Mouse (Mus musculus): ENCODE results near the gene Nrp1.

Nrp1 gene

GRCm38 (mm10) chr8:128371789-128372188, 13.4 kb downstream of the Nrp1 start:
- no peak for DNase-seq

- no peak for DNase-seq
Measured at GRCm38 (mm10) chr8:128372724-128373123, 14.3 kb downstream of the Nrp1 start.

- no peak for DNase-seq
Measured at GRCm38 (mm10) chr8:128373418-128373817, 15.0 kb downstream of the Nrp1 start.

- DNase-seq: no peak
Measured at GRCm38 (mm10) chr8:128375291-128375690, 16.9 kb downstream of the Nrp1 start.

- no peak for DNase-seq
Measured at GRCm38 (mm10) chr8:128383176-128383575, 24.8 kb downstream of the Nrp1 start.

- DNase-seq: no peak
Measured at GRCm38 (mm10) chr8:128384366-128384765, 26.0 kb downstream of the Nrp1 start.

GRCm38 (mm10) chr8:128384921-128385332, 26.5 kb downstream of the Nrp1 start:
- no peak for DNase-seq

- DNase-seq: no peak
Measured at GRCm38 (mm10) chr8:128386963-128387621, 28.7 kb downstream of the Nrp1 start.

- no peak for DNase-seq
Measured at GRCm38 (mm10) chr8:128390759-128391158, 32.4 kb downstream of the Nrp1 start.

GRCm38 (mm10) chr8:128391182-128391760, 32.9 kb downstream of the Nrp1 start:
- no peak for DNase-seq

GRCm38 (mm10) chr8:128394671-128395193, 36.3 kb downstream of the Nrp1 start:
- no peak for DNase-seq

GRCm38 (mm10) chr8:128396968-128397367, 38.6 kb downstream of the Nrp1 start:
- DNase-seq: no peak

GRCm38 (mm10) chr8:128397441-128397840, 39.0 kb downstream of the Nrp1 start:
- no peak for DNase-seq

GRCm38 (mm10) chr8:128398472-128399091, 40.2 kb downstream of the Nrp1 start:
- DNase-seq: no peak

GRCm38 (mm10) chr8:128400286-128400685, 41.9 kb downstream of the Nrp1 start:
- no peak for DNase-seq

- no peak for DNase-seq
Measured at GRCm38 (mm10) chr8:128404876-128405275, 46.5 kb downstream of the Nrp1 start.

GRCm38 (mm10) chr8:128413381-128413780, 55.0 kb downstream of the Nrp1 start:
- DNase-seq: no peak

GRCm38 (mm10) chr8:128415730-128416684, 57.6 kb downstream of the Nrp1 start:
- no peak for DNase-seq

- no peak for DNase-seq
Measured at GRCm38 (mm10) chr8:128416896-128417295, 58.5 kb downstream of the Nrp1 start.

GRCm38 (mm10) chr8:128417956-128418796, 59.8 kb downstream of the Nrp1 start:
- no peak for DNase-seq

- DNase-seq: no peak
Measured at GRCm38 (mm10) chr8:128419984-128420383, 61.6 kb downstream of the Nrp1 start.

- no peak for DNase-seq
Measured at GRCm38 (mm10) chr8:128420402-128420801, 62.0 kb downstream of the Nrp1 start.

Data from cerebellum, postnatal 36 days (tissue).